Mouse (Mus musculus) adipocyte (in vitro differentiated cells): ENCODE measurements around the gene Strbp.
"Not testable (repeated sequence)": the region's sequence is repeated elsewhere in the genome, so short reads cannot be mapped to it uniquely, and the experiment has no call there.

ENCODE experiments used
- DNase-seq: peaks from one replicate; pipeline ENCODE4 v3.0.0-alpha.2; 2016; ENCODE audit warnings: low spot score

The Strbp gene

GRCm38 (mm10) chr2:37519286-37519640, 184.4 kb downstream of the Strbp start:
- DNase-seq = no peak

DNA sequence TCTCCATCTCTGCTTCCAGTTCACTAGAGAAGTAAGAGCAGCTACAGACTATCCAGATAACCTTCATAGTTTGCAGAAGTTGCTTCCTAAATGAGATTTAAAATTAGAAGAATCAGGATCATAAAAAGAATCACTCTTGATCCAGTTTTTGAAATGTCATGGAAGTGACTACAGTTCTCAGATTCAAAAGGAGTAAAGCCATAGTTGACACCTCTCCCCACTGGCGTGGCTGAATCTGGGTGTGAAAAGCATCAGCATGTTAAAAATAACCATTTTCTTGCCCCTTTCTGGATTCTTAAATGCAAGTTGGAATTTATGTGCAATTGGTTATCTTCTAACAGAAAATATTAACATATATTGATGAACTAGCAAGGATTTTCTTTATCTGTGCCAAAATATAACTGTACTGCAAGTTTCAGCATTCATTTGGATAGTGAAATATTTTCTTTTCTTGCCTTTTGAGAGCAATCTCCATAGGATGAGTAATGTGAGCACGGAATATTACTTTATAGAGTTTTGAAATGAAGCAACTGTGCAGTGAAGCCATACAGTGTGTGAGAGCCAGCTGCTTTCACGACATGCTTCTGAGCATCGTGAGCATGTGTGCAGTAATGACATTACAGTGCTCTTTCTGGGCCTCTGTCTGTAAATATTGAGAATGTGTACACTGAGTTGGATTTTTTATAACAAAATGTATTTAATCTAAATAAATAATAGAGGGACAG, 184.9 kb downstream of the Strbp start:
- no peak for DNase-seq

- DNase-seq = no peak
These were observed 186.7 kb downstream of the Strbp start for GRCm38 (mm10) chr2:37516922-37517462.

DNA sequence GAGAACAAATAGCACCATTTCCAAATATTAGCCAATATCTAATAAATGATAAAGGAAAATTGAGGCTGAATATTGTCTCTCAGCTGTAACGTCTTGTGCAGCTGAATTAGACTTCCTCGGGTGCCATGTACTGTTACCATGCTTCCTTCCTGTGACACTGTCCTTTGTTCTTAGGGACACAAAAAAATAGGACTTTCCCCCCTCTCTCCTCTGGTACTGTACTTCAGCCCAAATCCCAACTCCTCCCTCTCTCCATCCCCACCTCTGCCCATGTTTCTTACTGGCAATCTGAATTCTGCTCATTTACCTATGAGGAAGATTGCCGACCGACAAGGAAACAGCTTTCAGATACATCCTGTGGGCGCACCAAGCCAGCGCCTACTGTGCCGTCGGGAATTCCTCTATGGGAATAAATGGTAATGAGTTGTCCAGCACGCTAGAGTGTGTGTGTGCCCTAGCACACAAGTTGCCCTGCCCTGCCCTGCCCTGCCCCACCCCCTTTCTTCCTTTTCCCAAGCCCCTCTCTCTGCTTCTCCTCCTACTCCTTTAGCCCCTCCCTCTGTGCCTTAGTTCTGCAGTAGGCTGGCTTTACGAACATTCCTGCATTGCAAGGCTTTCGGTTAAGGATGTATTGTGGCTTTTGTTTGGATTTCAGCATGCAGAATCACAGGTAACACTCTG, 187.5 kb downstream of the Strbp start, which contains the start of gene Gpr21:
Gene Gpr21 (plus strand): TSS at position 303 of the 681 bp plus-strand sequence.
- no peak for DNase-seq

DNA sequence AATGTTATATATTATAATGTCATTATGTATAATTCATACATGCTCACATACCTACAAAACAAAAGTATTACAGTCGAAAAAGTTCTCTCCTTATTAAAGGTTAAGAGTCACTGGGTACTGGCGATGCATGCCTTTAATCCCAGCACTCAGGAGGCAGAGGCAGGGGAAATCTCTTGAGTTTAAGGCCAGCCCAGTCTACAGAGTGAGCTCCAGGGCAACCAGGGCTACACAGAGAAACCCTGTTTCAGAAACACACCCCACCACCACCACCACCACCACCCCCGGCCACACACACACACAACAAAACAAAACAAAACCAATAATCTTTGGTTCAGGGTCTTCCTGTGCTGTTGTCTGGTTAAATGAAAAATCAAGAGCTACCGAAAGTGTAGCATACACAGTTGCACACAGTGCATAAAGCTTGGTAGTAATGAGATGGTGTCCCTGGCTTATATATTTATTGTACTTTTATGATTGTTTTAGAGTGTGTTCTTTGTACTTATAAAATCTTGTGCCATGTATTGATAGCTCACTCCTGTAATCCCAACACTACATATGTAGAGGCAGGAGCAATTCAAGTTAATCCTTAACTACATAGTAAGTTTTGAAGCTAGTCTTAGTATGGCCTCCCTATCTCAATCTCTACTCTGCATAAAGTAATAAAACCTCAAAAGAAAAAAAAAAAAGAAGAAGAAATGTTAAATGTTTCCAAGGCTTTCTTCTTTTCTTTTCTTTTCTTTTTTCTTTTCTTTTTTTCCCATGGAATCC, 192.3 kb downstream of the Strbp start:
- no peak for DNase-seq

DNA sequence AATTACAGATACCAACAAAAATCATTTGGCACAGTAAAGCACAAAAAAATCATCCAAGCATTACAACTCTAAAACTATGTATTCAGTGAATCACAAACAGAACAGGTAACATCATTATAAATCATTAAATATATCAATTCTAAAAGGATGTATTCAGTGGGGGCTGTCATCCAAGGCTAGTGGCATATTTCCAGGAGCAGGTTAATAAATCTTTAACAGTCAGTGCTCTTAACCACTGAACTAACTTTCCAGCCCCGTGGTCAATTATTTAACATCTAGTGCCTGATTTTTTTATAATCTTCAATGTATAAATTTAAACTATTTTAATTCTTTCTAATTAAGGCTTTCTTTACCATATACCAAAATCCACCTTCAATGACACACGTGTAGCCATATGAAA, 197.8 kb downstream of the Strbp start:
- DNase-seq = not testable (repeated sequence)

GRCm38 (mm10) chr2:37497321-37497720, 206.3 kb downstream of the Strbp start:
- DNase-seq = no peak

DNA sequence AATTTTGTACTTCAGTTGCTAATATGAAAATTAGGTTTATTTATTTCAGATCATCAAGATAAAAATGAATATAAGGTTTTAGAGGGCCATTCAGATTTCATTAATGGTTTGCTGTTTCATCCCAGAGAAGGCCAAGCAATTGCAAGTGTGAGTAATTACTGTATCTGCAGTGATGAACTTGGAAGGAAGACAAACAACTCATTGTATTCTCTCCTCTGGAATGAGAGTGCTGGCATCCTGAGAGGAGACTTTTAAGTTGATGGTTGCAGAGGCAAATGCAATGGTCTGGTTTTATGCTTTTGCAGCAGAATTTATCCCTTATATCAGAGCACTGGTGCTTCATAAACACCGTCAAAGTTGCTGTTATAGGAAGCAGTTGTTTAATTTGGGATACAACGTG, 214.7 kb downstream of the Strbp start:
- no peak for DNase-seq

DNA sequence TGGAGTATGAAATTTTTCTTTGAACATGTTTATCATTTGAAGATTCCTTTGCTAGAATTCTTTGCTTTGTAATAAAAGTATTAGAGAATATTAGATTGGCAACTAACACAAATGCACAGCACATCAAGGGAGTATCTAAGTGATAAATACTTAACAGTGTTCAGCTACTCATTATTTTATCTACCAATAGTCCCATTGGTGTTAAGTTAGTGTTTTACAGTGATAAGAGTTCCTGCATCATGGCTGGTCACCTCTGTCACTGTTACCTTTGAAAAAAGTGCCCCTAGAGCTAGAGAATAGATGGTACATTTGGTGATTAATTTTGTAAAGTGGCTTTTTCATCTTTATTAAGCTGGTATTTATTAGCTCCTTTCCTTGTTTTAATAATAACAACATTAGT, 217.3 kb downstream of the Strbp start:
- no peak for DNase-seq

- peak; percentile 84 for DNase-seq
These were observed 218.3 kb downstream of the Strbp start for GRCm38 (mm10) chr2:37485370-37485769.

GRCm38 (mm10) chr2:37484165-37484564, 219.5 kb downstream of the Strbp start:
- DNase-seq = no peak

- no peak for DNase-seq
These were observed 223.6 kb downstream of the Strbp start for GRCm38 (mm10) chr2:37480039-37480438.

- no peak for DNase-seq
These were observed 224.1 kb downstream of the Strbp start for GRCm38 (mm10) chr2:37479559-37479958.

DNA sequence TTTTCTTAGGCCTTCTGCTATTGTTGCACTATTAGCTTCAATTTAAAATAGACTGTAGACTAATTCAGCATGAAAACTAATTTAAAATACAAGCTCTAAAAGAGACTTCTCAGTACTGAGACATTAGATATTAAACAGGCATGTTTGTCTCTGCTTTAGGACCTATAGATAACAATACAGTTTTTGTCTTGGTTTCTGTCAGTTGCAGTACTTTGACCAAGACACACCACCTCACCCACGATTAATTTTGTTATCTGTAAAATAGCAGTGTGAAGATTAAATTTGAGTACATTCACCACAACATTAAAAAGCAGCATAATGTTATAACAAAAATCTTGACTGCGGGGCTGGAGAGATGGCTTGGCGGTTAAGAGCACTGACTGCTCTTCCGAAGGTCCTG, 237.4 kb downstream of the Strbp start:
- no peak for DNase-seq

- DNase-seq = no peak
These were observed 243.0 kb downstream of the Strbp start for GRCm38 (mm10) chr2:37460707-37461106.

DNA sequence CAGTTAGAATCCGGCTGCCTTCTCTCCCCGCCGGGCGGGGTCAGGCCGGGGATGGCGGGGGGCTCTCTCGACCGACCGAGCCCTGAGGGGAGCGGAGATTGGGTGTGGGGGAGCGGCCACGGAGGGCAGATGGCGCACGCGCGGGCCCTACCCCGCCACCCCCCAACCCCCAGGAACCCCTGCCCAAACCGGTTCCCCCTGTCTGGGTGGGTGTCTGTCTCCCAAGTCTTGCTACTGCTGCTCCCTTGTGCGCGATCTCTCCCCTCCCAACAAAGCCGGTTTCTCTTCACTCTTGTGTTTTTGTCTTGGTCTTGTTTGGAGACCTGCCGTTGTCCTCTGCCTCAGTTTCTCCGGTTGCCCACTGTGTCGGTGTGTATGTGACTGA, 251.3 kb downstream of the Strbp start:
- DNase-seq = peak; percentile 45

DNA sequence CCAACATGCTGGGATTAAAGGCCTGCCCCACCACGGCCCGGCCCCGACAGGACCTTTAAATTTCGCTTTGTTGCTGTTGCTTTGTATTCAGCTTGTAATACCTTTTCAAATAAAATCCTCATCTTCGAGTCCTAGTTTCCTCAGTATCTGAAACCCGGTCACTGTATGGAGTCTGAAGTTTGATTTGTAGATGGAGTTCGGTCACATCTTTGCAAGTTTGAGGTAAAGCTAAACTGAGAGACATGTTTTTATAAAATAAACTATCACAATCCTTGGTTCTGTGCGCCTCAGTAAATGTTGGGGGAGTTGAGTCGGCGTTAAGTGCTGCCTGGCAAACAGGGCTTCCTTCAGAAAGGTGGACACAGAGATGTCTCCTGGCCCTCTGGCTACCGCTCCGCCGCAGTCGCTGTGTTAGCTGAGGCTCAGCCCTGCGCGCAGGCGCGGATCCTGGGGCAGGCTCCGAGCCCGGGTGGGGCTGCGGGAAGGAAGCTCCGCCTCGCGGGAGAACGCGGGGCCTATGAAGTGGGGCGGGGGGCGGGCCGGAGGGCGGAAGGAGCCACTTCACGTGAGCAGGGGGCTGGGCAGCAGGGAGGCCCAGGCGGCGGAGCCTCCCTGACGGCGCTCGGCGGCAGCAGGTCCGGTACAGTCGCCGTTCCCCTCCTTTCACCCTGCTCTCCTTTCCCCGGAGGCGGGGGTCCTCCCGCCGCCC, 251.8 kb downstream of the Strbp start:
- DNase-seq = peak; percentile 95

GRCm38 (mm10) chr2:37442611-37443591, 260.8 kb downstream of the Strbp start, which contains the start of the genes Zbtb26, Zbtb6 and Rabgap1:
TSS of gene Zbtb26 (minus strand) at chr2:37443135.
TSS of gene Zbtb6 (minus strand) at chr2:37443171.
TSS of gene Rabgap1 (plus strand) at chr2:37443279.
- DNase-seq = peak; percentile 97
